Mouse (Mus musculus) bone marrow, adult 2 months (tissue): ENCODE results near the gene Rad51b.

ENCODE experiments used
- CTCF ChIP-seq: fragments of 200-500 bp; IDR thresholded peaks from 2 replicates; pipeline ENCODE4 v1.5.1; 2011; ENCODE audit warnings: low read length, control low read depth; ENCODE audit not compliant: control insufficient read depth, insufficient read depth
- POLR2A ChIP-seq: fragments of 200-500 bp; IDR thresholded peaks from 2 replicates; pipeline ENCODE4 v1.6.1; 2011; ENCODE audit warnings: low read depth, mild to moderate bottlenecking, control low read depth, low read length, borderline replicate concordance; ENCODE audit not compliant: control insufficient read depth

GRCm38 (mm10) chr12:79747541-79747940 lies 450.5 kb downstream of the Rad51b start:
- no peak for TF ChIP-seq CTCF
- no peak for TF ChIP-seq POLR2A
